Mouse (Mus musculus) hindbrain, embryonic 12.5 days (tissue): ENCODE results near the gene Exoc6b. TPM values are rescaled to one million over a fixed set of nuclear protein-coding genes. Genes with fewer than 3 reads are reported as not detected.
"Not testable (repeated sequence)": the region's sequence is repeated elsewhere in the genome, so short reads cannot be mapped to it uniquely, and the experiment has no call there.

Source experiments
- ATAC-seq: fragments of 200-750 bp; cut with Nextera tagmentation; 2 replicates; pipeline ENCODE4 v1.8.0; 2017; ENCODE audit warnings: moderate TSS enrichment; ENCODE audit not compliant: low FRiP score
- H3K27ac ChIP-seq: fragments of 300-500 bp; sonication (generic); 2 replicates; pipeline ENCODE4 v1.5.1; 2016; ENCODE audit warnings: mild to moderate bottlenecking
- H3K27me3 ChIP-seq: fragments of 300-500 bp; sonication (generic); 2 replicates; pipeline ENCODE4 v1.6.1; 2016; ENCODE audit warnings: mild to moderate bottlenecking
- H3K36me3 ChIP-seq: fragments of 300-500 bp; sonication (generic); 2 replicates; pipeline ENCODE4 v1.6.1; 2016; ENCODE audit warnings: mild to moderate bottlenecking
- H3K4me1 ChIP-seq: fragments of 300-500 bp; sonication (generic); 2 replicates; pipeline ENCODE4 v1.6.1; 2016
- H3K4me2 ChIP-seq: fragments of 300-500 bp; sonication (generic); replicated peaks from 2 replicates; pipeline ENCODE4 v1.6.1; 2016; ENCODE audit warnings: mild to moderate bottlenecking
- H3K4me3 ChIP-seq: fragments of 300-500 bp; sonication (generic); 2 replicates; pipeline ENCODE4 v1.5.1; 2016; ENCODE audit warnings: mild to moderate bottlenecking
- H3K9ac ChIP-seq: fragments of 300-500 bp; sonication (generic); 2 replicates; pipeline ENCODE4 v1.6.1; 2016; ENCODE audit warnings: mild to moderate bottlenecking, moderate library complexity
- H3K9me3 ChIP-seq: fragments of 300-500 bp; sonication (generic); replicated peaks from 2 replicates; pipeline ENCODE4 v1.6.1; 2016; ENCODE audit warnings: mild to moderate bottlenecking
- WGBS: fragments of 180-500 bp; shearing (Covaris S2); methylation state at CpG from one replicate; pipeline ENCODE4 v1.1.7; 2016; 5-methylcytosine and 5-hydroxymethylcytosine counted together
- polyA plus RNA-seq: library from polyadenylated mRNA; unstranded; fragments of >200 nt; fragmentation: Nextera tagmentation; extraction: Ambion mirVana; gene quantifications from 2 replicates; pipeline ENCODE4 v1.2.1, GENCODE M21; 2016

Gene Exoc6b
- 51.5 and 54.4 TPM in 2 replicates for polyA plus RNA-seq

DNA sequence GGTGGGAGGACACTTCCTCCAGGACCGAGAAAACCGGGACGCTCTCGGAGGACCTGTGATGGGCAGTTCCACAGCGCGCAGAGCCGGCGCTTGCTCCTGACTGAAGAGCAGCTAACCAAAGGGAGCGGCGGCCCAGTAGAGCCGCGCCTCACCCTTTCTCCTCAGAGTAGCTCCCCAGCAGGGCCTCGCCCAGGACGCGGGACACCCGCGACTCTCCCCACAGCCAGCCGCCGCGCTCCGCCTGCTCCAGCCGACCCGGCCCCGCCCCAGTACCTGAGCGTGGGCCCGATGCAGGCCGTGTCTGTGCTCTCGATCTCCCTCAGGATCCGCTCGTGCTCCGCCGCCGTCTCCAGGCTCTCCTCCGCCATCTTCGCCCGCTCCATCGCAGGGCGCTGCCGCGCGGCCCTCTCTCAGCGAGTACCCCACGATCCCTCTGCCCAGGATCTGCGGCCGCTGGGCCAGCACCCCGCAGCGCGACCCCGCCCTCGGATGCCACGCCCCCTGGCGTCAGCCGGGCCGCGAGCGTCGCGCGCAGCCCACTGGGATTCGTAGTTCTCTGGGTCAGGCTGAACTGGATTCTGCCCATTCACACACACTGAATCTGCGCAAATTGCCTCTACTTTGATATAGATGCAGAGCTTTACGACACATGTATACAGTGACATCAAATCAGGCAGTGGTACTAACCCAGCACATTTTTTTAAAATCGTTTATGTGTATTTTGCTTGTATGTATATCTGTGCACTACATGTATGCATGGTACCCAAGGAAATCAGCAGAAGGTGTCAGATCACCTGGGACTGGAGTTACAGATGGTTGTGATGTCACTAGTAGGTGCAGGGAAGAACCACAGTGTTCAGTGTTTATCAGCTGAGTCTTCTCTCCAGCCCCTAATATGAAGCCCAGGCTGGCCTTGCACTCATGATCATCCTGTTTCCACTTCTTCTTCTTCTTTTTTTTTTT lies at the start of gene Exoc6b:
Gene Exoc6b (minus strand): TSS at position 491 of the 963 bp plus-strand sequence.
- H3K4me2 ChIP-seq: peak within 1 kb of the TSS; percentile 73
- H3K27me3 ChIP-seq: no peaks in the 10 kb centered on the region
- WGBS: under 1% methylated on average over 51 of the region's 63 CpGs
- ATAC-seq: peak; percentile 94
- H3K36me3 ChIP-seq: no peaks in the 10 kb centered on the region
- peak within 1 kb of the TSS; percentile 90 for H3K9ac ChIP-seq
- H3K27ac ChIP-seq: peak within 1 kb of the TSS; percentile 79
- H3K4me3 ChIP-seq: peak within 1 kb of the TSS; percentile 85
- H3K9me3 ChIP-seq: no peaks in the 10 kb centered on the region
- H3K4me1 ChIP-seq: peaks cover 9% of the 10 kb centered on the region

DNA sequence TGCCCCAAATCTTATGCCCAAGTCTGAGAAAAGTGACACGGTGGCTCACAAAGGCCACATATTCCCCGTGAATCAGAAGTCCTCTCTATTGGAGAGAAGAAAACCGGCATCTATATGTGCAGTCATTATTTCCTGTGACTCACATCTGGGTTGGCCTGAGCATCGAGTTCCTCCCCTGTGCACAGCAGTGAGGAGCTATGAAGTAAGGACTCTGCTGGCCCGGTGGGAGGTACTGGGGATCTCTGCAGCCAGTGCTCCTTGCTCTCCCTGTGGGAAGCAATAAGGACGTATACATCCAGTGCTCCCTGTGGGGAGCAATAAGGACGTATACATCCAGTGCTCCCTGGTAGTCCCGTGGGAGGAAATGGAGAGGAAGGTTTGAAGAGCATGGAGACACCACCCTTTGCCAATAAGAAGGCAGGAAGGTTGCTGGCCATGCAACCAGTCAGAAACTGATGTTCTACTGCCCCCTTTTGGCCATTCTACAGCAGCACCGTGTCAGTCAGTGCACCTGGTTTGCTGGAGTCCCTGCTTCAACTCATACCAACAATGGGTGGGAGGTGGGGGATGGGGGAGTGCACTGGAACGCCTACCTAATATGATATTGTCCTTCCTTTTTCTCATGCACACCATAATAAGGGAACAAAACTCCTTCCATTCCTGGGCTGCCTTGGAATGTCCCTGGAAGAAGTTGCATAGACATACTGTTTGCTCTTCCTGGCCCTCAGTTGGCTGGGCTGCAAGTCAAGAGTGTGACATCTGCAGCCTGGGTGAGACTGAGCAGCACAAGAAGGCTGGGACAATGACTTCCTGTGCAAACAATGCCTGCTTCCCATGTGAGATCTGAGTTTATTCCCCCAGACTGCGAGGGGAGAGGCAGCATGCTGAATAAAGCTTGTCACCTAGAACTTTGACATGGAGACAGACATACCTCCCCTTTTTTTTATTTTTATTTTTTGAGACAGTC lies 48.5 kb upstream of the Exoc6b start:
- ATAC-seq: 0 out of 2 replicates have a peak, but pooled peaks have one; percentile 29
- not testable (repeated sequence) for H3K9ac ChIP-seq, H3K4me2 ChIP-seq, H3K4me1 ChIP-seq, H3K27ac ChIP-seq, H3K27me3 ChIP-seq, H3K9me3 ChIP-seq, H3K4me3 ChIP-seq, H3K36me3 ChIP-seq
- WGBS: 33% methylated on average over 10 of the region's 11 CpGs

- Histone ChIP-seq H3K27ac (no peak overlapping the region), H3K4me1 (no peaks in the 10 kb centered on the region), H3K9ac (no peak overlapping the region), H3K4me2 (no peak overlapping the region), H3K27me3 (no peaks in the 10 kb centered on the region), H3K4me3 (no peak overlapping the region), H3K36me3 (no peaks in the 10 kb centered on the region), H3K9me3 (no peaks in the 10 kb centered on the region)
- WGBS: 85% methylated on average over 10 of the region's 10 CpGs
- no peak for ATAC-seq
Measured at GRCm38 (mm10) chr6:85105033-85105615, 35.8 kb upstream of the Exoc6b start.

GRCm38 (mm10) chr6:85103321-85103720 lies 34.0 kb upstream of the Exoc6b start:
- no peaks in the 10 kb centered on the region for H3K9me3 ChIP-seq
- no peaks in the 10 kb centered on the region for H3K4me1 ChIP-seq
- no peak for ATAC-seq
- no peak overlapping the region for H3K4me2 ChIP-seq
- 72% methylated on average over 3 of the region's 3 CpGs for WGBS
- H3K9ac ChIP-seq: no peak overlapping the region
- H3K4me3 ChIP-seq: no peak overlapping the region
- no peaks in the 10 kb centered on the region for H3K36me3 ChIP-seq
- H3K27ac ChIP-seq: no peak overlapping the region
- H3K27me3 ChIP-seq: no peaks in the 10 kb centered on the region

DNA sequence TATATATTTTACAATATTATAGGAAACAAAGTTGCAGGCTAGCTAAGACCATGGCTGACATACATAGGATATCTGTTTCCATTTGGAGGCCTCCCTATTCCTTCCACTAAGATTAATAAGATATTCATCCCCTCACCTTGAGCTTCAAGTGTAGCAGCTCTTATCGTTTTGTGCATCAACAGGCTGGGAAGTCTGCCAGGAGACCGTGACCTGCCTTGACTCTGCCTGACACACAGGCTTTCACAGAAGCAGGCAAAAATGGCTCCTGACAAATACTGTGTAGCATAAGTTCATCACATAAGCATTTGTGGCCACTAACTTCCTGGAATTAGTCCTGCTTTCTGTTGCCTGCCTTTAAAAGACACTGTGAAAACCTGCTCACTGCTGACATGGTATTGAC lies 27.1 kb upstream of the Exoc6b start:
- no peaks in the 10 kb centered on the region for H3K27me3 ChIP-seq
- H3K9me3 ChIP-seq: no peaks in the 10 kb centered on the region
- 76% methylated on average over 2 of the region's 2 CpGs for WGBS
- no peak overlapping the region for H3K4me3 ChIP-seq
- no peak overlapping the region for H3K27ac ChIP-seq
- no peak overlapping the region for H3K4me2 ChIP-seq
- no peaks in the 10 kb centered on the region for H3K36me3 ChIP-seq
- H3K4me1 ChIP-seq: no peaks in the 10 kb centered on the region
- ATAC-seq: no peak
- H3K9ac ChIP-seq: no peak overlapping the region

DNA sequence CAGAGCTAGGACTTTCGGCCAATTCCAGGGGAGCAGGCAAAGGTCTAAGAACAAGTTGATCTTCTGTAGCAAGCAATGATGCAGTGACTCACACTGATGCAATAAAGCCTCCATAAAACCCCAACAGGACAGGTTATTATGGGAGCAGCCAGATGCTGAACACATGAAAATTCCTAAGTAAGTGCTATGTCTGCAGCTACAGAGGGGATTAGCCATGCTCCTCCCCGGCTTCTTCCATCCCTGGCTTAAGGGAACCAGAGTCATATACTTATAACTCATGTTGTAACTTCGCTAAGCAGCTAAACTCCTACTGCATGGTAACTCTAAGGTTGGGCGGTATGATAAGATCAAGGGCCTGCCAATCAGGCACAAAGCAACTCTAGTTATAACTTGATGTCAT lies 18.1 kb upstream of the Exoc6b start:
- no peak for ATAC-seq
- H3K9ac ChIP-seq: no peak overlapping the region
- WGBS: 88% methylated on average over 4 of the region's 4 CpGs

DNA sequence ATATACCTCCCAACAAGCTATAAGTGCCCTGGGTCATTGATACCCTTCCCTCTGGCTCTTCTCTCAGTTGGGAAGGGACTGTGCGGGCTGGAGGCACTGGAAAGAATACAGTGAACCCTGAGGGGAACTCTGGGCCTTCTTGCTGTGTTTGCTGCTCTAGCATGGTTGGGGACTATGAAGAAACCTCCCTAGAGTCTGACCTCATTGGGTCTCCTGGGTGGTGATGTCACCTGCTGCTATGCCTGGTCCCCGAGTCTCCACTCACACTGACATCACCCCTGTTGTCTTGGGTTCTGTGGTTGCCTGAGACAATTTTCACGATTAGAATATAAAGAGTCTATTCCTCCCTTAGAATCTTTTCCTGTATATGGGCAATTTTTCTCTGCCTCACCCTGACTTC lies 17.3 kb upstream of the Exoc6b start:
- ATAC-seq: no peak
- WGBS: 72% methylated on average over 3 of the region's 3 CpGs

More for the DNA sequence above, 18.1 kb upstream of the Exoc6b start:
- Histone ChIP-seq H3K4me2 (no peak overlapping the region), H3K27me3 (no peaks in the 10 kb centered on the region), H3K9me3 (no peaks in the 10 kb centered on the region), H3K27ac (no peak overlapping the region), H3K36me3 (no peaks in the 10 kb centered on the region), H3K4me3 (no peak overlapping the region), H3K4me1 (no peaks in the 10 kb centered on the region)

GRCm38 (mm10) chr6:85076179-85076720 lies 6.9 kb upstream of the Exoc6b start:
- not testable (repeated sequence) for H3K9ac ChIP-seq, ATAC-seq, H3K27me3 ChIP-seq, H3K36me3 ChIP-seq, H3K27ac ChIP-seq, H3K4me3 ChIP-seq, H3K4me2 ChIP-seq, H3K4me1 ChIP-seq, H3K9me3 ChIP-seq
- 84% methylated on average over 29 of the region's 29 CpGs for WGBS

More for the DNA sequence above, 17.3 kb upstream of the Exoc6b start:
- Histone ChIP-seq H3K4me2 (no peak overlapping the region), H3K9me3 (no peaks in the 10 kb centered on the region), H3K27me3 (no peaks in the 10 kb centered on the region), H3K27ac (no peak overlapping the region), H3K9ac (no peak overlapping the region), H3K4me3 (no peak overlapping the region), H3K4me1 (no peaks in the 10 kb centered on the region), H3K36me3 (no peaks in the 10 kb centered on the region)

DNA sequence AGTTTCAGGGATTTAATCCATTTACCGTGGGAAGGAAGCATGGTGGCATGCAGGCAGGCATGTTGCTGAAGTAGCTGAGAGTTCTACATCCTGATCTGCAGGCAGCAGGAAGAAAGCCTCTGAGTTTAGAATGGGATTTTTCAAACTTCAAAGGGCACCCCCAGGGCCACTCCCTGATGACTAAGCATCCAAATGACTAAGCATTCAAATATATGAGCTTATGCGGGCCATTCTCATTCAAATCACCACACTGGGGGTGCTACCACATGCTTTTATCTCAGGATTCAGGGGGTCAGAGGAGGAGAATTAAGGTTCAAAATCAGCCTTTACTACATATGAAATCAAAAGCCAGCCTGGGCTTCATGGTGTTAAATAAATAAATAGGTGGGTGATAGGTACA lies 5.7 kb upstream of the Exoc6b start:
- Histone ChIP-seq H3K27me3 (no peaks in the 10 kb centered on the region), H3K9me3 (no peaks in the 10 kb centered on the region), H3K36me3 (no peaks in the 10 kb centered on the region), H3K4me3 (no peak overlapping the region), H3K9ac (no peak overlapping the region), H3K4me1 (no peaks in the 10 kb centered on the region), H3K4me2 (no peak overlapping the region), H3K27ac (no peak overlapping the region)
- 21% methylated on average over 2 of the region's 2 CpGs for WGBS
- ATAC-seq: no peak

DNA sequence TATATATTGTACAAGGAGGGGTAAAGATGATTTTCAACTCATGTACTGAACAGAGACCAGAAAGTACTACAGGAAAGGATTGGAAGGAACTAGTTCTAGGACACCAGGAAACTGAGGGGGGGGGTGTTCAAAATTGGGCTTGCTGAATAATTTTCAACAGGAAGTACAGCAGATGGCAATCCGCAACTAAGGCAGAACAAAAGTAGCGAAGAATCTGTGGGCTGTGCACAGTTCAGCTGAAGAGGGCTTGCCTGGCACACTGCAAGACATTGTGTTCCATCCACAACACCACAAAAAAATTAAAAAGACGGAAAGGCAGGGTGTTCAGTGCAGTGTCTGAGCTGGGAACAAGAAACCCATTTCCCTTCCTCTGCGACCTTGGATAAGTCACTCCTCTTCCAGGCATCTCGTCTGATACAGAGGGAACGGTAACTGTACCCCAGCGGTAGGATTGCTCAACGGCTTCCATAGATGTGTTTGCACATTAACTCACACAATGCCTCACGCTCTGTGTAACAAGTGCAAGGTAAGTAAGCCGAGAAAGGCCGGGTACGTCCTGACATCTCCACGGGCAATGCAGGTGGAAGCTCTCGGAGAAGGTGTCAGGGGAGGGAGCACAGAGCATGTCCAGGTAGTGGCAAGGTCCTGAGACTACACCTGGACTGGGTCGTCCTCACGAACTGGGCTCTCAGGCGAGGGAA lies 841 bp downstream of the Exoc6b start:
- Histone ChIP-seq H3K27ac (peak overlapping the region; percentile 79), H3K27me3 (no peaks in the 10 kb centered on the region), H3K4me1 (peaks cover 9% of the 10 kb centered on the region), H3K9ac (peak overlapping the region; percentile 90), H3K36me3 (no peaks in the 10 kb centered on the region), H3K4me2 (peak overlapping the region; percentile 73), H3K9me3 (no peaks in the 10 kb centered on the region), H3K4me3 (peak overlapping the region; percentile 85)
- ATAC-seq: peak; percentile 46
- 3% methylated on average over 17 of the region's 17 CpGs for WGBS

GRCm38 (mm10) chr6:85057641-85058040 lies 11.7 kb downstream of the Exoc6b start:
- Histone ChIP-seq H3K27ac (no peak overlapping the region), H3K9me3 (no peaks in the 10 kb centered on the region), H3K36me3 (no peaks in the 10 kb centered on the region), H3K4me1 (no peaks in the 10 kb centered on the region), H3K4me2 (no peak overlapping the region), H3K4me3 (no peak overlapping the region), H3K9ac (no peak overlapping the region), H3K27me3 (no peaks in the 10 kb centered on the region)
- WGBS: 83% methylated on average over 1 of the region's 1 CpGs
- no peak for ATAC-seq
